Mouse (Mus musculus) thymus, adult 2 months (tissue): Measurements from ENCODE around the gene Slc25a27. TPM values are rescaled to one million over a fixed set of nuclear protein-coding genes. Genes with fewer than 3 reads are reported as not detected.
A peak's percentile ranks its signal among the peaks of the same experiment; 100 is the strongest.

Source experiments
- DNase-seq: peaks from one replicate; pipeline ENCODE4 v3.0.0; 2021
- H3K27ac ChIP-seq: fragments of 200-500 bp; 2 replicates; pipeline ENCODE4 v1.5.1; 2012; ENCODE audit warnings: low read length, control low read depth; ENCODE audit not compliant: control insufficient read depth, insufficient read depth
- H3K27me3 ChIP-seq: fragments of 200-500 bp; 2 replicates; pipeline ENCODE4 v1.6.1; 2012; ENCODE audit warnings: mild to moderate bottlenecking, low read length, moderate library complexity, mixed read lengths; ENCODE audit not compliant: control insufficient read depth, insufficient read depth
- H3K36me3 ChIP-seq: fragments of 200-500 bp; 2 replicates; pipeline ENCODE4 v1.6.1; 2012; ENCODE audit warnings: mild to moderate bottlenecking, low read length, moderate library complexity; ENCODE audit not compliant: control insufficient read depth, insufficient read depth
- H3K4me1 ChIP-seq: fragments of 200-500 bp; replicated peaks from 2 replicates; pipeline ENCODE4 v1.6.1; 2012; ENCODE audit warnings: low read length; ENCODE audit not compliant: control insufficient read depth, insufficient read depth
- H3K4me3 ChIP-seq: fragments of 200-500 bp; 2 replicates; pipeline ENCODE4 v1.5.1; 2012; ENCODE audit warnings: mild to moderate bottlenecking, low read length, control low read depth, moderate library complexity; ENCODE audit not compliant: control insufficient read depth, insufficient read depth
- CTCF ChIP-seq: fragments of 200-500 bp; IDR thresholded peaks from 2 replicates; pipeline ENCODE4 v1.5.1; 2012; ENCODE audit warnings: mild to moderate bottlenecking, control low read depth, low read length, moderate library complexity, borderline replicate concordance; ENCODE audit not compliant: control insufficient read depth, poor library complexity, insufficient read depth; ENCODE audit errors: extremely low read depth
- POLR2A ChIP-seq: fragments of 200-500 bp; IDR thresholded peaks from 2 replicates; pipeline ENCODE4 v1.6.1; 2012; ENCODE audit warnings: mild to moderate bottlenecking, low read length, control low read depth, moderate library complexity; ENCODE audit not compliant: control insufficient read depth, poor library complexity, insufficient read depth; ENCODE audit errors: extremely low read depth
- WGBS: fragments of 180-500 bp; shearing (Covaris S2); methylation state at CpG from one replicate; pipeline ENCODE4 v1.1.7; 2018; 5-methylcytosine and 5-hydroxymethylcytosine counted together
- polyA plus RNA-seq: library from polyadenylated mRNA; depleted of rRNA; stranded (reverse); fragments of >200 nt; gene quantifications from 2 replicates; pipeline ENCODE4 v1.2.3, GENCODE M21; 2012

The Slc25a27 gene
- polyA plus RNA-seq, 1 experiment: 9.7 TPM

DNA sequence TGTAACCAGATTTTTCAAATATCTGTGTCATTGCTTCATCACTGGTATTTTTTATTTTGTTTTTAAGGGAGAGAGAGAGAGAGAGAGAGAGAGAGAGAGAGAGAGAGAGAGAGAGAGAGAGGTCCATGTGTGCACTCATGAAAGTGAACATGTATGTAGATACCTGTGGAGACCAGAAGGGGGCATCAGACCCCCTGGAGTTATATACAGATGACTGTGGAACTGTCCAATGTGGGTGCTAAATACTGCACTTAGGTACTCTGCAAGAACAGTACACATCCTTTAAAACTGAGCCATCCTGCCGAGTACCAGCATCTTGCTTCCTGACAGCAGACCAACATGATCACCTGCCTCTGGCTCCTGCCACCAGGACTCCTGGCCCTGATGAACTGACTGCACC, 9.2 kb upstream of the Slc25a27 start:
- Histone ChIP-seq H3K27ac (no peak overlapping the region), H3K4me3 (no peak overlapping the region), H3K36me3 (no peaks in the 10 kb centered on the region), H3K27me3 (no peaks in the 10 kb centered on the region), H3K4me1 (no peaks in the 10 kb centered on the region)
- no peak for DNase-seq
- WGBS: 93% methylated on average over 1 of the region's 1 CpGs
- TF ChIP-seq POLR2A (no peak), CTCF (no peak)

DNA sequence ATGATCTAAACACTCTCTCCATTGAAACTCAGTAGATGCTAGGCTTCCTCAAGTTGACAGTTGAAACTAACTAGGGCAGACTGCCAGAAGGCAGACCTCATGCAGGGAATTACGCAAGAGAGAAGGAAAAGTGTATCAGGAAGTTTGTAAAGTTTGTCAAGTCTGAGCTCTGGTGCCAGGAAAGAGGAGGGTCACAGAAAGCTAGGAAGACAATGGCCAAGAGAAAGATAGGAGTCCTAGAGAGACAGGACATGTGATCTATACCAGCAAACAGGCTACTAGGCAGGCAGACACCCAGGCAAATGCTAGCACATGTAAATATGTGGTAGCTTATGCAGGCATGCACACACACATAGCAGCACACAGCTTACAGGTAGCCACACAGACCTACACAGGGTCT, 8.2 kb upstream of the Slc25a27 start:
- 100% methylated on average over 1 of the region's 1 CpGs for WGBS
- no peak overlapping the region for H3K27ac ChIP-seq
- no peaks in the 10 kb centered on the region for H3K36me3 ChIP-seq
- no peak for DNase-seq
- H3K4me1 ChIP-seq: no peaks in the 10 kb centered on the region
- no peak overlapping the region for H3K4me3 ChIP-seq
- no peaks in the 10 kb centered on the region for H3K27me3 ChIP-seq
- TF ChIP-seq CTCF (no peak), POLR2A (no peak)

- Histone ChIP-seq H3K27me3 (no peaks in the 10 kb centered on the region), H3K4me3 (no peak overlapping the region), H3K36me3 (no peaks in the 10 kb centered on the region), H3K27ac (no peak overlapping the region), H3K4me1 (0 out of 2 replicates have a peak, but pooled peaks cover 3% of the 10 kb centered on the region)
- TF ChIP-seq POLR2A: no peak
- no peak for TF ChIP-seq CTCF
- 94% methylated on average over 4 of the region's 4 CpGs for WGBS
- DNase-seq: no peak
These were observed 4.9 kb upstream of the Slc25a27 start for GRCm38 (mm10) chr17:43671907-43672306.

- Histone ChIP-seq H3K4me1 (peaks cover 8% of the 10 kb centered on the region), H3K36me3 (no peaks in the 10 kb centered on the region), H3K27me3 (no peaks in the 10 kb centered on the region), H3K4me3 (no peak overlapping the region), H3K27ac (no peak overlapping the region)
- 93% methylated on average over 6 of the region's 6 CpGs for WGBS
- TF ChIP-seq POLR2A: no peak
- no peak for TF ChIP-seq CTCF
- no peak for DNase-seq
These were observed 2.2 kb upstream of the Slc25a27 start for GRCm38 (mm10) chr17:43669145-43669695.

GRCm38 (mm10) chr17:43667290-43667843, 353 bp upstream of the Slc25a27 start, which contains the start of gene Cyp39a1:
Gene Cyp39a1 (plus strand): TSS chr17:43667425.
- Histone ChIP-seq H3K36me3 (no peaks in the 10 kb centered on the region), H3K27ac (no peak within 1 kb of the TSS), H3K4me1 (peaks cover 8% of the 10 kb centered on the region), H3K4me3 (peak within 1 kb of the TSS; percentile 98), H3K27me3 (no peaks in the 10 kb centered on the region)
- no peak for TF ChIP-seq POLR2A
- TF ChIP-seq CTCF: no peak
- 2% methylated on average over 17 of the region's 17 CpGs for WGBS
- no peak for DNase-seq

- WGBS: 91% methylated on average over 14 of the region's 14 CpGs
- H3K4me1 ChIP-seq: no peaks in the 10 kb centered on the region
- no peak for TF ChIP-seq CTCF
- no peak for TF ChIP-seq POLR2A
- no peak overlapping the region for H3K4me3 ChIP-seq
- no peaks in the 10 kb centered on the region for H3K36me3 ChIP-seq
- no peak overlapping the region for H3K27ac ChIP-seq
- no peaks in the 10 kb centered on the region for H3K27me3 ChIP-seq
- DNase-seq: no peak
These were observed 15.5 kb downstream of the Slc25a27 start for GRCm38 (mm10) chr17:43651314-43652046.
